Mouse (Mus musculus): Measurements from ENCODE around the gene Sult6b2. TPM values are rescaled to one million over a fixed set of nuclear protein-coding genes. Genes with fewer than 3 reads are reported as not detected.

Gene Sult6b2
- total RNA-seq (2021), result not detected
- long read RNA-seq, experiment 1, result 0 reads
- long read RNA-seq, experiment 2, result 0 reads

GRCm38 (mm10) chr6:142804402-142804801 lies at the start of gene Sult6b2:
Gene Sult6b2, minus strand, starts transcription at chr6:142804502.
- no peak for DNase-seq

- DNase-seq, result no peak
Observed at GRCm38 (mm10) chr6:142852419-142853377, 48.4 kb upstream of the Sult6b2 start.

GRCm38 (mm10) chr6:142850436-142850835 lies 46.1 kb upstream of the Sult6b2 start:
- DNase-seq, result no peak

- no peak for DNase-seq
Observed at GRCm38 (mm10) chr6:142849326-142849725, 45.0 kb upstream of the Sult6b2 start.

- DNase-seq, result no peak
Observed at GRCm38 (mm10) chr6:142847914-142848674, 43.8 kb upstream of the Sult6b2 start.

GRCm38 (mm10) chr6:142846855-142847254 lies 42.6 kb upstream of the Sult6b2 start:
- no peak for DNase-seq

- DNase-seq, result no peak
Observed at GRCm38 (mm10) chr6:142845066-142845465, 40.8 kb upstream of the Sult6b2 start.

GRCm38 (mm10) chr6:142844061-142844460 lies 39.8 kb upstream of the Sult6b2 start:
- no peak for DNase-seq

- no peak for DNase-seq
Observed at GRCm38 (mm10) chr6:142838501-142838900, 34.2 kb upstream of the Sult6b2 start.

- no peak for DNase-seq
Observed at GRCm38 (mm10) chr6:142837326-142837725, 33.0 kb upstream of the Sult6b2 start.

GRCm38 (mm10) chr6:142835726-142836125 lies 31.4 kb upstream of the Sult6b2 start:
- DNase-seq, result no peak

- no peak for DNase-seq
Observed at GRCm38 (mm10) chr6:142834911-142835310, 30.6 kb upstream of the Sult6b2 start.

- DNase-seq, result no peak
Observed at GRCm38 (mm10) chr6:142831706-142832105, 27.4 kb upstream of the Sult6b2 start.

GRCm38 (mm10) chr6:142831243-142831642 lies 26.9 kb upstream of the Sult6b2 start:
- DNase-seq, result no peak

GRCm38 (mm10) chr6:142830221-142830620 lies 25.9 kb upstream of the Sult6b2 start:
- DNase-seq, result no peak

GRCm38 (mm10) chr6:142825449-142825848 lies 21.1 kb upstream of the Sult6b2 start:
- DNase-seq, result no peak

GRCm38 (mm10) chr6:142823008-142823787 lies 18.9 kb upstream of the Sult6b2 start:
- DNase-seq, result no peak

- DNase-seq, result no peak
Observed at GRCm38 (mm10) chr6:142818306-142818705, 14.0 kb upstream of the Sult6b2 start.

- no peak for DNase-seq
Observed at GRCm38 (mm10) chr6:142815513-142815912, 11.2 kb upstream of the Sult6b2 start.

- peak; percentile 30 for DNase-seq
Observed at GRCm38 (mm10) chr6:142814495-142814921, 10.2 kb upstream of the Sult6b2 start.

GRCm38 (mm10) chr6:142814011-142814410 lies 9.7 kb upstream of the Sult6b2 start:
- DNase-seq, result no peak

- no peak for DNase-seq
Observed at GRCm38 (mm10) chr6:142812969-142813368, 8.7 kb upstream of the Sult6b2 start.
